Mouse (Mus musculus) liver, adult 2 months (tissue): ENCODE results near the gene Nat8f5.

Source experiments
- CTCF ChIP-seq: fragments of 200-500 bp; IDR thresholded peaks from 2 replicates; pipeline ENCODE4 v1.5.1; 2011; ENCODE audit warnings: low read depth, low read length, control low read depth
- POLR2A ChIP-seq: fragments of 200-500 bp; IDR thresholded peaks from 2 replicates; pipeline ENCODE4 v1.6.1; 2011; ENCODE audit warnings: low read length, control low read depth; ENCODE audit not compliant: insufficient read depth; ENCODE audit errors: extremely low read depth

DNA sequence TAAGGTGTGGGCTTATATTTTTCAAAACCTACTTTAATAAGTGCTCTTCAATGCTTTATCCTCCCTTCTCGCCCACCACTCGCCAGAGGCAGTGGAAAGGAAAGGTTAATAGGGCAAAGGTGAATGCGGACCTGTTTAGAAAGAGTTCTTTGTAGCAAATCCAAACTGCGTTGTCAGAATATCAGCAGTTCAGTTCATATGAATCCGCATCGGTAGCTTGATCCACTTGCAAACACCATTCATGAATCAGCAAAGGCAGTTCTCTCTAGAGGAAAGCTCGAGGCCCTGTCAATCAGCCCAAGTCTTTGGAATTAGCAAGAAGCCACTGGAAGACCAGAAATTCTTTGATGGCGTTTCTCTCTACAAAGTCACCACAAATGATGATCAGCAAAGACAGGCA is 17.9 kb upstream of the Nat8f5 start:
- TF ChIP-seq CTCF (no peak), POLR2A (no peak)
